Mouse (Mus musculus) MEL (cell line): ENCODE measurements around the gene Rock2. TPM values are rescaled to one million over a fixed set of nuclear protein-coding genes. Genes with fewer than 3 reads are reported as not detected.

Source experiments
- DNase-seq: peaks from one replicate; pipeline ENCODE4 v3.0.0; 2011; ENCODE audit warnings: low read depth, low spot score
- H3K27ac ChIP-seq: 2 replicates; pipeline ENCODE4 v1.5.1; 2012; ENCODE audit warnings: low read depth, mild to moderate bottlenecking, control low read depth, low read length, moderate library complexity; ENCODE audit not compliant: control insufficient read depth
- H3K27me3 ChIP-seq, 2 experiments: fragments of 150-350 bp in 1 of 2; sonication (generic) in 1 of 2; 2 replicates each; pipeline ENCODE4 v1.6.1; 2012; ENCODE audit warnings: low read length in 2 of 2, mild to moderate bottlenecking in 2 of 2, improper control_type of control experiment in 1 of 2, moderate library complexity in 1 of 2; ENCODE audit not compliant: insufficient read depth in 2 of 2, control insufficient read depth in 1 of 2
- H3K36me3 ChIP-seq, 2 experiments: 2 replicates each; pipeline ENCODE4 v1.6.1; 2012 to 2014; ENCODE audit warnings: low read length in 2 of 2, improper control_type of control experiment in 1 of 2, inconsistent platforms in 1 of 2, mild to moderate bottlenecking in 1 of 2; ENCODE audit not compliant: insufficient read depth in 2 of 2, control insufficient read depth in 1 of 2
- H3K4me1 ChIP-seq, 2 experiments: fragments of 150-350 bp in 1 of 2; sonication (generic) in 1 of 2; 2 replicates each; pipeline ENCODE4 v1.6.1; 2012; ENCODE audit warnings: low read length in 2 of 2, improper control_type of control experiment in 1 of 2, mild to moderate bottlenecking in 1 of 2; ENCODE audit not compliant: insufficient read depth in 2 of 2, control insufficient read depth in 1 of 2
- H3K4me3 ChIP-seq, 2 experiments: fragments of 150-350 bp in 1 of 2; sonication (generic) in 1 of 2; 2 replicates each; pipeline ENCODE4 v1.5.1; 2012; ENCODE audit warnings: low read depth in 2 of 2, low read length in 2 of 2, mild to moderate bottlenecking in 2 of 2, moderate library complexity in 2 of 2, control low read depth in 1 of 2, improper control_type of control experiment in 1 of 2; ENCODE audit not compliant: control insufficient read depth in 1 of 2, insufficient read depth in 1 of 2
- H3K79me2 ChIP-seq: 2 replicates; pipeline ENCODE4 v1.6.1; 2012; ENCODE audit warnings: mild to moderate bottlenecking, low read length, moderate library complexity; ENCODE audit not compliant: control insufficient read depth, poor library complexity, insufficient read depth
- H3K9ac ChIP-seq: 2 replicates; pipeline ENCODE4 v1.6.1; 2012; ENCODE audit warnings: low read depth, mild to moderate bottlenecking, control low read depth, low read length, moderate library complexity; ENCODE audit not compliant: control insufficient read depth, poor library complexity, severe bottlenecking
- H3K9me3 ChIP-seq: fragments of 150-350 bp; sonication (generic); replicated peaks from 2 replicates; pipeline ENCODE4 v1.6.1; 2012; ENCODE audit warnings: mild to moderate bottlenecking, low read length, improper control_type of control experiment, moderate library complexity; ENCODE audit not compliant: insufficient read depth
- CHD1 ChIP-seq: IDR thresholded peaks from 2 replicates; pipeline ENCODE4 v1.6.1; 2012; ENCODE audit warnings: low read depth, mild to moderate bottlenecking, inconsistent platforms, low read length, improper control_type of control experiment
- CTCF ChIP-seq, 3 experiments: IDR thresholded peaks in 2 of 3; conservative IDR thresholded peaks in 1 of 3; 2 replicates each; pipeline ENCODE4 v1.5.1; 2011 to 2012; ENCODE audit warnings: low read length in 3 of 3, low read depth in 2 of 3, mild to moderate bottlenecking in 2 of 3, improper control_type of control experiment in 1 of 3, inconsistent platforms in 1 of 3, mixed read lengths in 1 of 3, moderate library complexity in 1 of 3; ENCODE audit not compliant: control insufficient read depth in 1 of 3, insufficient read depth in 1 of 3, poor library complexity in 1 of 3, severe bottlenecking in 1 of 3
- E2F4 ChIP-seq: IDR thresholded peaks from 2 replicates; pipeline ENCODE4 v1.6.1; 2011; ENCODE audit warnings: low read depth, low read length, improper control_type of control experiment, borderline replicate concordance
- ELF1 ChIP-seq: IDR thresholded peaks from 2 replicates; pipeline ENCODE4 v1.6.1; 2014; ENCODE audit warnings: low read depth, mild to moderate bottlenecking, inconsistent platforms, low read length, improper control_type of control experiment, moderate library complexity
- EP300 ChIP-seq, 2 experiments: IDR thresholded peaks; 2 replicates each; pipeline ENCODE4 v1.6.1; 2011; ENCODE audit warnings: improper control_type of control experiment in 2 of 2, low read length in 2 of 2, low read depth in 1 of 2, mild to moderate bottlenecking in 1 of 2
- ETS1 ChIP-seq: IDR thresholded peaks from 2 replicates; pipeline ENCODE4 v1.6.1; 2012; ENCODE audit warnings: low read depth, mild to moderate bottlenecking, inconsistent platforms, low read length, improper control_type of control experiment, moderate library complexity
- GABPA ChIP-seq: IDR thresholded peaks from 2 replicates; pipeline ENCODE4 v1.6.1; 2012; ENCODE audit warnings: low read depth, mild to moderate bottlenecking, inconsistent platforms, low read length, improper control_type of control experiment, moderate library complexity
- HCFC1 ChIP-seq: IDR thresholded peaks from 2 replicates; pipeline ENCODE4 v1.6.1; 2012; ENCODE audit warnings: low read depth, mild to moderate bottlenecking, inconsistent platforms, low read length, improper control_type of control experiment, moderate library complexity
- JUND ChIP-seq: IDR thresholded peaks from 2 replicates; pipeline ENCODE4 v1.6.1; 2011; ENCODE audit warnings: low read depth, mild to moderate bottlenecking, improper control_type of control experiment, low read length
- MAFK ChIP-seq: IDR thresholded peaks from 2 replicates; pipeline ENCODE4 v1.6.1; 2011; ENCODE audit warnings: low read depth, mild to moderate bottlenecking, low read length, improper control_type of control experiment, borderline replicate concordance
- MAZ ChIP-seq: IDR thresholded peaks from 2 replicates; pipeline ENCODE4 v1.6.1; 2012; ENCODE audit warnings: low read depth, mild to moderate bottlenecking, inconsistent platforms, low read length, improper control_type of control experiment
- MEF2A ChIP-seq: IDR thresholded peaks from 2 replicates; pipeline ENCODE4 v1.6.1; 2014; ENCODE audit warnings: low read depth, mild to moderate bottlenecking, inconsistent platforms, low read length, improper control_type of control experiment; ENCODE audit not compliant: poor library complexity, insufficient replicate concordance, severe bottlenecking; ENCODE audit errors: extremely low read depth
- MXI1 ChIP-seq: IDR thresholded peaks from 2 replicates; pipeline ENCODE4 v1.6.1; 2011; ENCODE audit warnings: mild to moderate bottlenecking, low read depth, low read length, improper control_type of control experiment
- MYB ChIP-seq: IDR thresholded peaks from 2 replicates; pipeline ENCODE4 v1.6.1; 2011; ENCODE audit warnings: mild to moderate bottlenecking, low read depth, low read length, improper control_type of control experiment
- NELFE ChIP-seq: IDR thresholded peaks from 2 replicates; pipeline ENCODE4 v1.6.1; 2011; ENCODE audit warnings: low read depth, low read length, improper control_type of control experiment
- POLR2A ChIP-seq, 2 experiments: IDR thresholded peaks; 2 replicates each; pipeline ENCODE4 v1.6.1; 2011 to 2012; ENCODE audit warnings: low read length in 2 of 2, mild to moderate bottlenecking in 2 of 2, control low read depth in 1 of 2, improper control_type of control experiment in 1 of 2, low read depth in 1 of 2, moderate library complexity in 1 of 2; ENCODE audit not compliant: control insufficient read depth in 1 of 2, insufficient read depth in 1 of 2, poor library complexity in 1 of 2
- POLR2AphosphoS2 ChIP-seq: IDR thresholded peaks from 2 replicates; pipeline ENCODE4 v1.6.1; 2011; ENCODE audit warnings: low read length, improper control_type of control experiment
- RAD21 ChIP-seq: IDR thresholded peaks from 2 replicates; pipeline ENCODE4 v1.6.1; 2011; ENCODE audit warnings: mild to moderate bottlenecking, low read depth, low read length, improper control_type of control experiment
- SIN3A ChIP-seq: IDR thresholded peaks from 2 replicates; pipeline ENCODE4 v1.6.1; 2012; ENCODE audit warnings: low read length, improper control_type of control experiment, inconsistent platforms
- SMC3 ChIP-seq: IDR thresholded peaks from 2 replicates; pipeline ENCODE4 v1.6.1; 2011; ENCODE audit warnings: low read depth, low read length, improper control_type of control experiment
- TAL1 ChIP-seq: IDR thresholded peaks from 2 replicates; pipeline ENCODE4 v1.6.1; 2012; ENCODE audit warnings: mild to moderate bottlenecking, inconsistent platforms, low read length, moderate library complexity, mixed read lengths
- TCF12 ChIP-seq: IDR thresholded peaks from 2 replicates; pipeline ENCODE4 v1.6.1; 2014; ENCODE audit warnings: low read depth, mild to moderate bottlenecking, inconsistent platforms, low read length, improper control_type of control experiment, moderate library complexity
- USF1 ChIP-seq: IDR thresholded peaks from 2 replicates; pipeline ENCODE4 v1.6.1; 2014; ENCODE audit warnings: low read depth, mild to moderate bottlenecking, inconsistent platforms, low read length, improper control_type of control experiment, moderate library complexity
- USF2 ChIP-seq, 2 experiments: IDR thresholded peaks; 2 replicates each; pipeline ENCODE4 v1.6.1; 2011 to 2012; ENCODE audit warnings: improper control_type of control experiment in 2 of 2, low read length in 2 of 2, borderline replicate concordance in 1 of 2, inconsistent platforms in 1 of 2, low read depth in 1 of 2, mild to moderate bottlenecking in 1 of 2; ENCODE audit not compliant: insufficient read depth in 1 of 2
- ZC3H11A ChIP-seq: IDR thresholded peaks from 2 replicates; pipeline ENCODE4 v1.6.1; 2012; ENCODE audit warnings: low read depth, mild to moderate bottlenecking, inconsistent platforms, low read length, improper control_type of control experiment
- ZMIZ1 ChIP-seq: IDR thresholded peaks from 2 replicates; pipeline ENCODE4 v1.6.1; 2012; ENCODE audit warnings: low read depth, mild to moderate bottlenecking, inconsistent platforms, low read length, improper control_type of control experiment, moderate library complexity
- ZNF384 ChIP-seq: IDR thresholded peaks from 2 replicates; pipeline ENCODE4 v1.6.1; 2012; ENCODE audit warnings: low read depth, mild to moderate bottlenecking, inconsistent platforms, low read length, improper control_type of control experiment
- polyA plus RNA-seq, 2 experiments: library from polyadenylated mRNA; stranded (reverse) in 1 of 2; unstranded in 1 of 2; fragments of >175 nt in 1 of 2; fragments of >200 nt in 1 of 2; gene quantifications; 2 replicates each; pipeline versions ENCODE4 v1.2.1 to v1.2.4; 2012; ENCODE audit warnings: low replicate concordance in 2 of 2, low read depth in 1 of 2; ENCODE audit not compliant: insufficient read length in 2 of 2, insufficient read depth in 1 of 2, missing spikeins in 1 of 2
- total RNA-seq: library from RNA; depleted of rRNA; stranded (reverse); fragments of 300-350 nt; gene quantifications from 2 replicates; pipeline ENCODE4 v1.2.3, GENCODE M21; 2012

Gene Rock2
- total and polyA plus RNA-seq, 3 experiments = 10.9 to 46.4 (median 14.4) TPM

DNA sequence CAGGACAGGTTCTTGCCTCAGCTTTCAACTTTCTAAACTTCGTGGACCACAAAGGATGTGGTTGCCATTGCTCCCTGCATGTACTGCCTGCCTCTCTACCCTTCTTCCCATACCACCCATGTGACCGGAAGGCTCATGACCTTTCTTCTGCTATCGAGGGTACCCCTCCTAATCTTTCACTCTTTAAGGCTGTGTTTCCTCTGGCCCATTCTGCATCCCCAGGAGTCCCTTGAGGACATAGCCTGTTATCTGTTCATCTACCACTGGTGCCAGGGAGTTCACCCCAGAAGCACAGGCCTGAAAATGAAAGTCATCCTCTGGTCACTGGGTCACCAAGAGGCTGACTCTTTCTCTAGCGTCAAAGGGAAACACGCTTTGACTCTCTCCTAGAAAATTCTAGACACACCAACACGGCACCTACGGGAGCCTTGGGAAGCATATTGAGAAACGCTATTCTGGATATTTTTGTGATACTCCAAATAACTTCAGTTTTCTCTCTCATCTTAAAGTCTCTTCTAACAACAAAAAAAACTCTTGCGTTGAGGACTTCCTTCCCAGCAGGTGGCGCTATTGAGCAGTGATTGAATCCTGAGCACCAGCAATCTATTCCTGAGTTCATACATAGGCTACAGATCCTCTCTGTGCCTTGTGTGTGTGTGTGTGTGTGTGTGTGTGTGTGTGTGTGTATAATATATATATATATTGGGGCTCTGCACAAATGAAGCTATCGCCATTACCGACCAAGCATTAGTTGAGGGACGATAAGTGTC lies 138.2 kb downstream of the Rock2 start:
- TF ChIP-seq SMC3 (peak; percentile 54), MAFK (no peak), USF2 (IDR thresholded peaks at IDR 0.05; ENCODE audit: borderline replicate concordance in 1 of 2, insufficient read depth in 1 of 2, low read depth in 1 of 2, low read length in 2 of 2) (0 out of 4 replicates have a peak, but pooled peaks of 1 of the 2 experiments have one; percentile 17), ZNF384 (peak; percentile 80), RAD21 (peak; percentile 47), MXI1 (no peak), ETS1 (no peak), POLR2A (IDR thresholded peaks at IDR 0.05; ENCODE audit: control insufficient read depth in 1 of 2, insufficient read depth in 1 of 2, low read depth in 1 of 2, low read length in 2 of 2, poor library complexity in 1 of 2) (no peak), USF1 (peak; percentile 64), MAZ (no peak), EP300 (IDR thresholded peaks at IDR 0.05; ENCODE audit: low read depth in 1 of 2, low read length in 2 of 2) (no peak), CTCF (IDR thresholded peaks at IDR 0.05 in 2 of 3, conservative IDR thresholded peaks at IDR 0.05 in 1 of 3; ENCODE audit: control insufficient read depth in 1 of 3, insufficient read depth in 1 of 3, low read depth in 2 of 3, low read length in 3 of 3, poor library complexity in 1 of 3, severe bottlenecking in 1 of 3) (peak; percentile 61 to 64 (median 64)), TCF12 (no peak)
- H3K4me1 ChIP-seq = peaks cover 0 to 7% of the 10 kb centered on the region in 2 experiments; a peak in 2 of 4 replicates
- DNase-seq = peak; percentile 90
- H3K27me3 ChIP-seq = no peaks in the 10 kb centered on the region
- H3K9ac ChIP-seq = peak overlapping the region; percentile 62
- peak overlapping the region; percentile 78 for H3K27ac ChIP-seq
- H3K36me3 ChIP-seq = no peaks in the 10 kb centered on the region; a peak in 1 of 4 replicates
- H3K9me3 ChIP-seq = no peaks in the 10 kb centered on the region
- H3K4me3 ChIP-seq = peak overlapping the region; percentile 44 to 64
- no peaks in the 10 kb centered on the region; the same call in 1 of the 2 replicates for H3K79me2 ChIP-seq

GRCm38 (mm10) chr12:17033464-17033841 lies 138.8 kb downstream of the Rock2 start:
- H3K27me3 ChIP-seq = no peaks in the 10 kb centered on the region
- H3K27ac ChIP-seq = peak overlapping the region; percentile 78
- no peaks in the 10 kb centered on the region for H3K9me3 ChIP-seq
- H3K9ac ChIP-seq = peak overlapping the region; percentile 67
- H3K79me2 ChIP-seq = no peaks in the 10 kb centered on the region; the same call in 1 of the 2 replicates
- H3K4me1 ChIP-seq = peaks cover 0 to 7% of the 10 kb centered on the region in 2 experiments; a peak in 2 of 4 replicates
- H3K4me3 ChIP-seq = peak overlapping the region; percentile 51 to 64
- no peaks in the 10 kb centered on the region; a peak in 1 of 4 replicates for H3K36me3 ChIP-seq
- peak; percentile 94 for DNase-seq
- TF ChIP-seq GABPA = no peak
- TF ChIP-seq JUND = no peak
- no peak for TF ChIP-seq TAL1
- TF ChIP-seq SIN3A = peak; percentile 92
- TF ChIP-seq ZC3H11A = no peak
- TF ChIP-seq EP300 (IDR thresholded peaks at IDR 0.05; ENCODE audit: low read depth in 1 of 2, low read length in 2 of 2) = no peak
- no peak for TF ChIP-seq CHD1
- TF ChIP-seq MYB = no peak
- TF ChIP-seq MAZ = no peak
- TF ChIP-seq POLR2AphosphoS2 = peak; percentile 76; the same call in 1 of the 2 replicates
- no peak for TF ChIP-seq ZNF384
- peak; percentile 86 for TF ChIP-seq ELF1
- no peak for TF ChIP-seq MEF2A
- no peak for TF ChIP-seq E2F4
- no peak for TF ChIP-seq CTCF (IDR thresholded peaks at IDR 0.05 in 2 of 3, conservative IDR thresholded peaks at IDR 0.05 in 1 of 3; ENCODE audit: control insufficient read depth in 1 of 3, insufficient read depth in 1 of 3, low read depth in 2 of 3, low read length in 3 of 3, poor library complexity in 1 of 3, severe bottlenecking in 1 of 3)
- TF ChIP-seq USF1 = peak; percentile 37; the same call in 1 of the 2 replicates
- peak; percentile 53; the same call in 1 of the 2 replicates for TF ChIP-seq TCF12
- 0 out of 2 replicates have a peak, but pooled peaks have one; percentile 34 for TF ChIP-seq NELFE
- peak; percentile 97 for TF ChIP-seq MXI1
- TF ChIP-seq HCFC1 = peak; percentile 47; the same call in 1 of the 2 replicates
- TF ChIP-seq RAD21 = no peak
- TF ChIP-seq MAFK = no peak
- peak; percentile 60; the same call in 1 of the 2 replicates for TF ChIP-seq ZMIZ1
